Mouse (Mus musculus) ES-E14 (cell line): ENCODE data around the gene 4933424G06Rik.

ENCODE experiments used
- CHD2 ChIP-seq: IDR thresholded peaks from 2 replicates; pipeline ENCODE4 v1.6.1; 2014; ENCODE audit warnings: mild to moderate bottlenecking, low read depth, low read length, inconsistent platforms
- MAFK ChIP-seq: IDR thresholded peaks from 2 replicates; pipeline ENCODE4 v1.6.1; 2014; ENCODE audit warnings: mild to moderate bottlenecking, low read depth, low read length, inconsistent platforms; ENCODE audit not compliant: insufficient read depth
- ZC3H11A ChIP-seq: IDR thresholded peaks from 2 replicates; pipeline ENCODE4 v1.6.1; 2012; ENCODE audit warnings: low read depth, mild to moderate bottlenecking, inconsistent platforms, low read length, borderline replicate concordance

GRCm38 (mm10) chr1:36796711-36797110 is 86.8 kb downstream of the 4933424G06Rik start:
- TF ChIP-seq ZC3H11A: no peak
- TF ChIP-seq CHD2: no peak
- TF ChIP-seq MAFK: no peak
